Mouse (Mus musculus) heart, postnatal 0 days (tissue): ENCODE measurements at regions not wholly inside any gene's neighbourhood (a gene's known extent, or its start where the extent isn't known, plus 50 kb on each side); places are given as distances from the start of the nearest gene placed in this dataset.

Experiments
- CTCF ChIP-seq: IDR thresholded peaks from 2 replicates; pipeline ENCODE4 v1.5.1; 2016; ENCODE audit warnings: antibody characterized with exemption, control low read depth, low read depth
- EP300 ChIP-seq: IDR thresholded peaks from 2 replicates; pipeline ENCODE4 v1.6.1; 2016; ENCODE audit warnings: antibody characterized with exemption, low read depth

- TF ChIP-seq CTCF (no peak), EP300 (no peak)
Observed at GRCm38 (mm10) chr9:32019786-32020185, 96.2 kb upstream of the Arhgap32 start.
